Mouse (Mus musculus): Measurements from ENCODE around the gene Olfr293. TPM values are rescaled to one million over a fixed set of nuclear protein-coding genes. Genes with fewer than 3 reads are reported as not detected.

Olfr293 gene
- not detected for total RNA-seq (2023)

DNA sequence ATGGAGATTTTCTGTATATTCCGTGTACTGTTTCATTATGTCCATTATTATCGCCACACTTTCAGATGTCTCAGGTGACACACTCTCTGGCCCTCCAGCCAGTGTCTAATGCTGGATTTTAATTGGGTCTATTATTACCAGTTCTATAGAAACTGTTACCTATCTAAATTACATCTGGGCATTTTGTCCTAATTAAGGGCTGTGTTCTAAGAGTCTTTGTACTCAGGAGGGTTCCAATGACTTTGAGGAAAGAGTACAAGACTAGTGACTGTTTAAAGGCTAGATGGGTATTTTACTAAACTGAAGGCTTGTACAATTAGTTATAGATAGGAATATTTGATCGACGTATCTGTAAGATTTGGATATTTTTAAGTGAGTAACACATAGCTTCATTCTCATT, at the start of gene Olfr293:
Olfr293 (plus strand) TSS at position 301 of the 400 bp plus-strand sequence.

GRCm38 (mm10) chr7:86616543-86616942, 32.3 kb upstream of the Olfr293 start, which contains the start of gene Olfr294:
Olfr294 (minus strand) TSS chr7:86616643.

GRCm38 (mm10) chr7:86688030-86688429, 39.2 kb downstream of the Olfr293 start, which contains the start of gene Olfr292:
Olfr292 (plus strand) TSS chr7:86688330.

Other genes with a start within 250 kb of the Olfr293 start
- gene Olfr301, start 245.2 kb upstream of the Olfr293 start, total RNA-seq (2023) = not detected
- not detected for gene Olfr299, start 189.1 kb upstream of the Olfr293 start, total RNA-seq (2023)
- gene Olfr298, start 156.6 kb upstream of the Olfr293 start, total RNA-seq (2023) = not detected
- not detected for gene Olfr297, start 129.1 kb upstream of the Olfr293 start, total RNA-seq (2023)
- gene Olfr295, start 65.2 kb upstream of the Olfr293 start, total RNA-seq (2023) = not detected
- gene Olfr294, start 32.4 kb upstream of the Olfr293 start, total RNA-seq (2023) = not detected
- gene Olfr292, start 39.3 kb downstream of the Olfr293 start, total RNA-seq (2023) = not detected
- not detected for gene Folh1, start 126.9 kb downstream of the Olfr293 start, total RNA-seq (2023)
- gene Vmn2r77, start 146.0 kb downstream of the Olfr293 start, total RNA-seq (2023) = not detected

Data from CD4-positive naive resting alpha-beta T cell, adult 76 days (primary cell).